Mouse (Mus musculus): Measurements from ENCODE around the gene Elk3. TPM values are rescaled to one million over a fixed set of nuclear protein-coding genes. Genes with fewer than 3 reads are reported as not detected.

Gene Elk3
- polyA plus RNA-seq, 1 experiment from 2014 or later: 33.9 TPM

GRCm38 (mm10) chr10:93291352-93291751 is 19.6 kb downstream of the Elk3 start:
- Histone ChIP-seq H3K4me2 (no peak overlapping the region), H3K4me3 (no peak overlapping the region), H3K27me3 (no peaks in the 10 kb centered on the region), H3K36me3 (peaks cover 6% of the 10 kb centered on the region; the same call in 1 of the 2 replicates), H3K4me1 (peaks cover 42% of the 10 kb centered on the region), H3K9me3 (no peaks in the 10 kb centered on the region), H3K27ac (no peak overlapping the region; the same call in 1 of the 2 replicates), H3K9ac (no peak overlapping the region)
- 43% methylated on average over 7 of the region's 7 CpGs for WGBS
- ATAC-seq (ENCODE audit: insufficient number of reproducible peaks, insufficient read depth, low FRiP score, low TSS enrichment, low read depth): no peak

- Histone ChIP-seq H3K9me3 (no peaks in the 10 kb centered on the region), H3K4me3 (no peak overlapping the region), H3K4me1 (peaks cover 25% of the 10 kb centered on the region), H3K27me3 (no peaks in the 10 kb centered on the region), H3K4me2 (no peak overlapping the region), H3K9ac (no peak overlapping the region), H3K36me3 (peaks cover 14% of the 10 kb centered on the region), H3K27ac (no peak overlapping the region)
- no peak for ATAC-seq (ENCODE audit: insufficient number of reproducible peaks, insufficient read depth, low FRiP score, low TSS enrichment, low read depth)
- WGBS: 85% methylated on average over 6 of the region's 6 CpGs
Observed at GRCm38 (mm10) chr10:93289404-93289803, 21.5 kb downstream of the Elk3 start.

- H3K36me3 ChIP-seq: peaks cover 25% of the 10 kb centered on the region
- peak; percentile 29; the same call in 1 of the 2 replicates for ATAC-seq (ENCODE audit: insufficient number of reproducible peaks, insufficient read depth, low FRiP score, low TSS enrichment, low read depth)
- H3K4me1 ChIP-seq: peaks cover 17% of the 10 kb centered on the region
- no peaks in the 10 kb centered on the region for H3K9me3 ChIP-seq
- 73% methylated on average over 4 of the region's 4 CpGs for WGBS
- H3K9ac ChIP-seq: no peak overlapping the region
- H3K4me2 ChIP-seq: no peak overlapping the region
- H3K4me3 ChIP-seq: no peak overlapping the region
- H3K27ac ChIP-seq: no peak overlapping the region
- H3K27me3 ChIP-seq: no peaks in the 10 kb centered on the region
Observed at GRCm38 (mm10) chr10:93288336-93288735, 22.6 kb downstream of the Elk3 start.

- H3K36me3 ChIP-seq: peaks cover 27% of the 10 kb centered on the region
- peaks cover 17% of the 10 kb centered on the region for H3K4me1 ChIP-seq
- no peaks in the 10 kb centered on the region for H3K9me3 ChIP-seq
- H3K9ac ChIP-seq: no peak overlapping the region
- WGBS: 87% methylated on average over 8 of the region's 8 CpGs
- no peaks in the 10 kb centered on the region for H3K27me3 ChIP-seq
- H3K4me3 ChIP-seq: no peak overlapping the region
- H3K4me2 ChIP-seq: no peak overlapping the region
- no peak; the same call in 1 of the 2 replicates for ATAC-seq (ENCODE audit: insufficient number of reproducible peaks, insufficient read depth, low FRiP score, low TSS enrichment, low read depth)
- H3K27ac ChIP-seq: no peak overlapping the region
Observed at GRCm38 (mm10) chr10:93287551-93288145, 23.3 kb downstream of the Elk3 start.

- Histone ChIP-seq H3K27me3 (no peaks in the 10 kb centered on the region), H3K9me3 (no peaks in the 10 kb centered on the region), H3K4me3 (no peak overlapping the region), H3K4me1 (peaks cover 17% of the 10 kb centered on the region), H3K4me2 (no peak overlapping the region), H3K9ac (no peak overlapping the region), H3K36me3 (peaks cover 36% of the 10 kb centered on the region), H3K27ac (no peak overlapping the region)
- WGBS: 89% methylated on average over 5 of the region's 5 CpGs
- ATAC-seq (ENCODE audit: insufficient number of reproducible peaks, insufficient read depth, low FRiP score, low TSS enrichment, low read depth): no peak
Observed at GRCm38 (mm10) chr10:93285489-93285888, 25.4 kb downstream of the Elk3 start.

- H3K4me2 ChIP-seq: no peak overlapping the region
- no peak overlapping the region for H3K27ac ChIP-seq
- H3K9me3 ChIP-seq: no peaks in the 10 kb centered on the region
- no peak overlapping the region for H3K4me3 ChIP-seq
- ATAC-seq (ENCODE audit: insufficient number of reproducible peaks, insufficient read depth, low FRiP score, low TSS enrichment, low read depth): no peak
- H3K36me3 ChIP-seq: peaks cover 52% of the 10 kb centered on the region
- peaks cover 14% of the 10 kb centered on the region for H3K4me1 ChIP-seq
- no peaks in the 10 kb centered on the region for H3K27me3 ChIP-seq
- 70% methylated on average over 4 of the region's 4 CpGs for WGBS
- no peak overlapping the region for H3K9ac ChIP-seq
Observed at GRCm38 (mm10) chr10:93283258-93283657, 27.7 kb downstream of the Elk3 start.

- H3K36me3 ChIP-seq: peaks cover 50% of the 10 kb centered on the region
- peaks cover 13% of the 10 kb centered on the region; the same call in 1 of the 2 replicates for H3K4me1 ChIP-seq
- ATAC-seq (ENCODE audit: insufficient number of reproducible peaks, insufficient read depth, low FRiP score, low TSS enrichment, low read depth): no peak
- H3K9ac ChIP-seq: no peak overlapping the region
- 53% methylated on average over 12 of the region's 12 CpGs for WGBS
- H3K4me3 ChIP-seq: no peak overlapping the region
- H3K9me3 ChIP-seq: no peaks in the 10 kb centered on the region
- H3K27me3 ChIP-seq: no peaks in the 10 kb centered on the region
- no peak overlapping the region for H3K4me2 ChIP-seq
- no peak overlapping the region for H3K27ac ChIP-seq
Observed at GRCm38 (mm10) chr10:93282526-93282964, 28.4 kb downstream of the Elk3 start.

GRCm38 (mm10) chr10:93281092-93281491 is 29.8 kb downstream of the Elk3 start:
- no peak overlapping the region for H3K4me2 ChIP-seq
- H3K4me3 ChIP-seq: no peak overlapping the region
- H3K27ac ChIP-seq: no peak overlapping the region
- 83% methylated on average over 7 of the region's 7 CpGs for WGBS
- no peak overlapping the region for H3K9ac ChIP-seq
- peaks cover 46% of the 10 kb centered on the region for H3K36me3 ChIP-seq
- no peak for ATAC-seq (ENCODE audit: insufficient number of reproducible peaks, insufficient read depth, low FRiP score, low TSS enrichment, low read depth)
- peaks cover 17% of the 10 kb centered on the region for H3K4me1 ChIP-seq
- no peaks in the 10 kb centered on the region for H3K9me3 ChIP-seq
- H3K27me3 ChIP-seq: no peaks in the 10 kb centered on the region

GRCm38 (mm10) chr10:93280586-93280985 is 30.3 kb downstream of the Elk3 start:
- 87% methylated on average over 12 of the region's 12 CpGs for WGBS
- no peak overlapping the region for H3K9ac ChIP-seq
- H3K4me1 ChIP-seq: peaks cover 22% of the 10 kb centered on the region
- no peak overlapping the region for H3K27ac ChIP-seq
- H3K9me3 ChIP-seq: no peaks in the 10 kb centered on the region
- no peak for ATAC-seq (ENCODE audit: insufficient number of reproducible peaks, insufficient read depth, low FRiP score, low TSS enrichment, low read depth)
- H3K27me3 ChIP-seq: no peaks in the 10 kb centered on the region
- no peak overlapping the region for H3K4me3 ChIP-seq
- peaks cover 48% of the 10 kb centered on the region for H3K36me3 ChIP-seq
- H3K4me2 ChIP-seq: no peak overlapping the region

- H3K9ac ChIP-seq: no peak overlapping the region
- H3K4me3 ChIP-seq: no peak overlapping the region
- H3K4me2 ChIP-seq: no peak overlapping the region
- no peak for ATAC-seq (ENCODE audit: insufficient number of reproducible peaks, insufficient read depth, low FRiP score, low TSS enrichment, low read depth)
- peaks cover 37% of the 10 kb centered on the region for H3K4me1 ChIP-seq
- H3K36me3 ChIP-seq: peaks cover 42% of the 10 kb centered on the region
- no peaks in the 10 kb centered on the region for H3K27me3 ChIP-seq
- no peaks in the 10 kb centered on the region for H3K9me3 ChIP-seq
- 91% methylated on average over 9 of the region's 9 CpGs for WGBS
- no peak overlapping the region for H3K27ac ChIP-seq
Observed at GRCm38 (mm10) chr10:93279062-93279461, 31.9 kb downstream of the Elk3 start.

- 84% methylated on average over 8 of the region's 8 CpGs for WGBS
- Histone ChIP-seq H3K36me3 (peaks cover 35% of the 10 kb centered on the region), H3K9ac (no peak overlapping the region), H3K9me3 (no peaks in the 10 kb centered on the region), H3K27ac (no peak overlapping the region), H3K27me3 (no peaks in the 10 kb centered on the region), H3K4me3 (no peak overlapping the region), H3K4me1 (peaks cover 42% of the 10 kb centered on the region), H3K4me2 (no peak overlapping the region)
- ATAC-seq (ENCODE audit: insufficient number of reproducible peaks, insufficient read depth, low FRiP score, low TSS enrichment, low read depth): no peak
Observed at GRCm38 (mm10) chr10:93278361-93278760, 32.6 kb downstream of the Elk3 start.

- peak overlapping the region; percentile 33 for H3K4me2 ChIP-seq
- ATAC-seq (ENCODE audit: insufficient number of reproducible peaks, insufficient read depth, low FRiP score, low TSS enrichment, low read depth): no peak; the same call in 1 of the 2 replicates
- H3K4me3 ChIP-seq: no peak overlapping the region
Observed at GRCm38 (mm10) chr10:93276857-93277256, 34.1 kb downstream of the Elk3 start.

More at GRCm38 (mm10) chr10:93276857-93277256, 34.1 kb downstream of the Elk3 start:
- Histone ChIP-seq H3K36me3 (peaks cover 39% of the 10 kb centered on the region), H3K27ac (peak overlapping the region; percentile 35; the same call in 1 of the 2 replicates), H3K9me3 (no peaks in the 10 kb centered on the region), H3K27me3 (no peaks in the 10 kb centered on the region), H3K4me1 (peaks cover 55% of the 10 kb centered on the region), H3K9ac (peak overlapping the region; percentile 27; the same call in 1 of the 2 replicates)
- 60% methylated on average over 9 of the region's 9 CpGs for WGBS

Data from embryonic facial prominence, embryonic 13.5 days (tissue).